Mouse (Mus musculus) intestine, postnatal 0 days (tissue): ENCODE data around the gene Furin. TPM values are rescaled to one million over a fixed set of nuclear protein-coding genes. Genes with fewer than 3 reads are reported as not detected.

Source experiments
- ATAC-seq: fragments of 200-750 bp; cut with Nextera tagmentation; 2 replicates; pipeline ENCODE4 v1.8.0; 2017; ENCODE audit warnings: mild to moderate bottlenecking, moderate TSS enrichment, moderate library complexity
- H3K27ac ChIP-seq: fragments of 300-500 bp; sonication (generic); 2 replicates; pipeline ENCODE4 v1.5.1; 2014; ENCODE audit warnings: mild to moderate bottlenecking, low read depth, low read length, moderate library complexity
- H3K27me3 ChIP-seq: fragments of 300-500 bp; sonication (generic); replicated peaks from 2 replicates; pipeline ENCODE4 v1.6.1; 2014; ENCODE audit warnings: low read length, mixed read lengths; ENCODE audit not compliant: control insufficient read depth, insufficient read depth
- H3K36me3 ChIP-seq: fragments of 300-500 bp; sonication (generic); 2 replicates; pipeline ENCODE4 v1.6.1; 2014; ENCODE audit warnings: mild to moderate bottlenecking, moderate library complexity; ENCODE audit not compliant: control insufficient read depth, insufficient read depth
- H3K4me1 ChIP-seq: fragments of 300-500 bp; sonication (generic); replicated peaks from 2 replicates; pipeline ENCODE4 v1.6.1; 2014; ENCODE audit warnings: antibody characterized with exemption, low read length, mixed read lengths; ENCODE audit not compliant: control insufficient read depth, insufficient read depth
- H3K4me2 ChIP-seq: fragments of 300-500 bp; sonication (generic); replicated peaks from 2 replicates; pipeline ENCODE4 v1.6.1; 2014; ENCODE audit warnings: low read depth, mild to moderate bottlenecking, moderate library complexity
- H3K4me3 ChIP-seq: fragments of 300-500 bp; sonication (generic); 2 replicates; pipeline ENCODE4 v1.5.1; 2014; ENCODE audit warnings: low read depth, low read length
- H3K9ac ChIP-seq: fragments of 300-500 bp; sonication (generic); 2 replicates; pipeline ENCODE4 v1.6.1; 2014; ENCODE audit warnings: mild to moderate bottlenecking, low read depth, low read length
- H3K9me3 ChIP-seq: fragments of 300-500 bp; sonication (generic); 2 replicates; pipeline ENCODE4 v1.6.1; 2016; ENCODE audit warnings: mixed run types; ENCODE audit not compliant: control insufficient read depth
- CTCF ChIP-seq: sonication (generic); IDR thresholded peaks from 2 replicates; pipeline ENCODE4 v1.5.1; 2016; ENCODE audit warnings: low read depth, mild to moderate bottlenecking, control low read depth, antibody characterized with exemption, moderate library complexity
- whole genome bisulfite sequencing: fragments of 180-500 bp; shearing (Covaris S2); extraction: QIAGEN DNeasy Blood & Tissue Kit; methylation state at CpG from one replicate; pipeline ENCODE4 v1.1.7; 2014; 5-methylcytosine and 5-hydroxymethylcytosine counted together
- polyA plus RNA-seq: library from polyadenylated mRNA; unstranded; fragments of >200 nt; fragmentation: Nextera tagmentation; extraction: Ambion mirVana; gene quantifications from 2 replicates; pipeline ENCODE4 v1.2.1, GENCODE M21; 2015

Gene Furin
- polyA plus RNA-seq, 1 experiment from 2014 or later: 26.4 TPM

- Histone ChIP-seq H3K27ac (no peak overlapping the region), H3K9ac (no peak overlapping the region), H3K4me3 (no peak overlapping the region), H3K4me2 (no peak overlapping the region), H3K9me3 (no peaks in the 10 kb centered on the region), H3K4me1 (no peaks in the 10 kb centered on the region), H3K27me3 (no peaks in the 10 kb centered on the region), H3K36me3 (no peaks in the 10 kb centered on the region)
- WGBS: 46% methylated on average over 3 of the region's 3 CpGs
- no peak for TF ChIP-seq CTCF
- peak; percentile 44; the same call in 1 of the 2 replicates for ATAC-seq
Measured at GRCm38 (mm10) chr7:80435594-80435993, 30.4 kb upstream of the Furin start.

GRCm38 (mm10) chr7:80429661-80430060, 24.4 kb upstream of the Furin start:
- TF ChIP-seq CTCF: no peak
- H3K27me3 ChIP-seq: no peaks in the 10 kb centered on the region
- no peaks in the 10 kb centered on the region for H3K36me3 ChIP-seq
- H3K4me1 ChIP-seq: no peaks in the 10 kb centered on the region
- 95% methylated on average over 12 of the region's 12 CpGs for WGBS
- no peaks in the 10 kb centered on the region for H3K9me3 ChIP-seq
- H3K27ac ChIP-seq: no peak overlapping the region
- ATAC-seq: no peak
- no peak overlapping the region for H3K4me3 ChIP-seq
- H3K9ac ChIP-seq: no peak overlapping the region
- no peak overlapping the region for H3K4me2 ChIP-seq

GRCm38 (mm10) chr7:80427730-80428129, 22.5 kb upstream of the Furin start:
- TF ChIP-seq CTCF: no peak
- no peak for ATAC-seq
- H3K9ac ChIP-seq: no peak overlapping the region

GRCm38 (mm10) chr7:80426363-80426762, 21.1 kb upstream of the Furin start:
- no peak overlapping the region for H3K9ac ChIP-seq
- H3K4me2 ChIP-seq: no peak overlapping the region
- H3K9me3 ChIP-seq: no peaks in the 10 kb centered on the region
- TF ChIP-seq CTCF: no peak
- no peak overlapping the region for H3K4me3 ChIP-seq
- no peaks in the 10 kb centered on the region for H3K36me3 ChIP-seq
- no peaks in the 10 kb centered on the region for H3K27me3 ChIP-seq
- no peaks in the 10 kb centered on the region for H3K4me1 ChIP-seq
- no peak for ATAC-seq
- WGBS: 50% methylated on average over 7 of the region's 7 CpGs
- H3K27ac ChIP-seq: no peak overlapping the region

More at GRCm38 (mm10) chr7:80427730-80428129, 22.5 kb upstream of the Furin start:
- Histone ChIP-seq H3K4me1 (no peaks in the 10 kb centered on the region), H3K4me2 (no peak overlapping the region), H3K4me3 (no peak overlapping the region), H3K27ac (no peak overlapping the region), H3K36me3 (no peaks in the 10 kb centered on the region), H3K27me3 (no peaks in the 10 kb centered on the region), H3K9me3 (no peaks in the 10 kb centered on the region)
- WGBS: 88% methylated on average over 5 of the region's 5 CpGs

GRCm38 (mm10) chr7:80424722-80425121, 19.5 kb upstream of the Furin start:
- Histone ChIP-seq H3K4me1 (no peaks in the 10 kb centered on the region), H3K36me3 (no peaks in the 10 kb centered on the region), H3K4me2 (no peak overlapping the region), H3K9ac (no peak overlapping the region), H3K27ac (no peak overlapping the region), H3K9me3 (no peaks in the 10 kb centered on the region), H3K27me3 (no peaks in the 10 kb centered on the region), H3K4me3 (no peak overlapping the region)
- TF ChIP-seq CTCF: peak; percentile 59
- 84% methylated on average over 6 of the region's 6 CpGs for WGBS
- no peak for ATAC-seq

- TF ChIP-seq CTCF: no peak
- Histone ChIP-seq H3K4me3 (peak overlapping the region; percentile 12; the same call in 1 of the 2 replicates), H3K36me3 (no peaks in the 10 kb centered on the region), H3K9ac (no peak overlapping the region), H3K4me1 (no peaks in the 10 kb centered on the region), H3K9me3 (no peaks in the 10 kb centered on the region), H3K4me2 (peak overlapping the region; percentile 52), H3K27me3 (no peaks in the 10 kb centered on the region), H3K27ac (no peak overlapping the region)
- 10% methylated on average over 20 of the region's 20 CpGs for WGBS
- no peak for ATAC-seq
Measured at GRCm38 (mm10) chr7:80422759-80423480, 17.7 kb upstream of the Furin start.
